Mouse (Mus musculus): Measurements from ENCODE around the gene Wnt2. TPM values are rescaled to one million over a fixed set of nuclear protein-coding genes. Genes with fewer than 3 reads are reported as not detected.

Wnt2 gene
- polyA plus RNA-seq, 1 experiment from 2014 or later: 0.41 TPM

GRCm38 (mm10) chr6:17969815-17970214 lies 60.6 kb downstream of the Wnt2 start:
- Histone ChIP-seq H3K4me3 (no peak overlapping the region), H3K4me1 (peaks cover 9% of the 10 kb centered on the region), H3K9me3 (replicated peaks) (no peaks in the 10 kb centered on the region), H3K27ac (replicated peaks) (no peak overlapping the region), H3K27me3 (ENCODE audit: low read depth, poor library complexity, severe bottlenecking) (no peaks in the 10 kb centered on the region), H3K36me3 (no peaks in the 10 kb centered on the region)
- 86% methylated on average over 1 of the region's 1 CpGs for WGBS
- DNase-seq (ENCODE audit: low spot score): no peak

- H3K27ac ChIP-seq (replicated peaks): no peak overlapping the region
- peak; percentile 88 for DNase-seq (ENCODE audit: low spot score)
- no peak overlapping the region for H3K4me3 ChIP-seq
- no peaks in the 10 kb centered on the region for H3K27me3 ChIP-seq (ENCODE audit: low read depth, poor library complexity, severe bottlenecking)
- no peaks in the 10 kb centered on the region for H3K36me3 ChIP-seq
- WGBS: 86% methylated on average over 1 of the region's 1 CpGs
- H3K9me3 ChIP-seq (replicated peaks): no peaks in the 10 kb centered on the region
- peaks cover 9% of the 10 kb centered on the region for H3K4me1 ChIP-seq
These were observed 61.8 kb downstream of the Wnt2 start for GRCm38 (mm10) chr6:17968467-17969144.

GRCm38 (mm10) chr6:17963455-17963854 lies 66.9 kb downstream of the Wnt2 start:
- DNase-seq (ENCODE audit: low spot score): no peak
- WGBS: 85% methylated on average over 3 of the region's 3 CpGs
- Histone ChIP-seq H3K9me3 (replicated peaks) (no peaks in the 10 kb centered on the region), H3K36me3 (no peaks in the 10 kb centered on the region), H3K4me3 (no peak overlapping the region), H3K27me3 (ENCODE audit: low read depth, poor library complexity, severe bottlenecking) (no peaks in the 10 kb centered on the region), H3K4me1 (peaks cover 3% of the 10 kb centered on the region), H3K27ac (replicated peaks) (no peak overlapping the region)

GRCm38 (mm10) chr6:17951779-17952178 lies 78.6 kb downstream of the Wnt2 start:
- Histone ChIP-seq H3K9me3 (replicated peaks) (no peaks in the 10 kb centered on the region), H3K4me1 (no peaks in the 10 kb centered on the region), H3K27me3 (ENCODE audit: low read depth, poor library complexity, severe bottlenecking) (no peaks in the 10 kb centered on the region), H3K4me3 (no peak overlapping the region), H3K27ac (replicated peaks) (no peak overlapping the region), H3K36me3 (no peaks in the 10 kb centered on the region)
- 91% methylated on average over 8 of the region's 8 CpGs for WGBS
- DNase-seq (ENCODE audit: low spot score): no peak

- Histone ChIP-seq H3K27ac (replicated peaks) (no peak overlapping the region), H3K4me3 (no peak overlapping the region), H3K36me3 (no peaks in the 10 kb centered on the region), H3K4me1 (no peaks in the 10 kb centered on the region), H3K9me3 (replicated peaks) (no peaks in the 10 kb centered on the region), H3K27me3 (ENCODE audit: low read depth, poor library complexity, severe bottlenecking) (no peaks in the 10 kb centered on the region)
- DNase-seq (ENCODE audit: low spot score): no peak
- WGBS: 92% methylated on average over 5 of the region's 5 CpGs
These were observed 81.3 kb downstream of the Wnt2 start for GRCm38 (mm10) chr6:17949103-17949502.

GRCm38 (mm10) chr6:17947130-17947831 lies 83.1 kb downstream of the Wnt2 start:
- DNase-seq (ENCODE audit: low spot score): no peak
- Histone ChIP-seq H3K27me3 (ENCODE audit: low read depth, poor library complexity, severe bottlenecking) (no peaks in the 10 kb centered on the region), H3K4me3 (no peak overlapping the region), H3K27ac (replicated peaks) (no peak overlapping the region), H3K9me3 (replicated peaks) (no peaks in the 10 kb centered on the region), H3K36me3 (peaks cover 6% of the 10 kb centered on the region; the same call in 1 of the 2 replicates), H3K4me1 (no peaks in the 10 kb centered on the region)
- 84% methylated on average over 11 of the region's 11 CpGs for WGBS

GRCm38 (mm10) chr6:17946456-17946855 lies 83.9 kb downstream of the Wnt2 start:
- no peaks in the 10 kb centered on the region for H3K9me3 ChIP-seq (replicated peaks)
- H3K4me1 ChIP-seq: peaks cover 6% of the 10 kb centered on the region; the same call in 1 of the 2 replicates
- no peaks in the 10 kb centered on the region for H3K27me3 ChIP-seq (ENCODE audit: low read depth, poor library complexity, severe bottlenecking)
- H3K4me3 ChIP-seq: no peak overlapping the region
- 77% methylated on average over 5 of the region's 5 CpGs for WGBS
- H3K36me3 ChIP-seq: peaks cover 6% of the 10 kb centered on the region; the same call in 1 of the 2 replicates
- DNase-seq (ENCODE audit: low spot score): no peak
- H3K27ac ChIP-seq (replicated peaks): no peak overlapping the region

GRCm38 (mm10) chr6:17943877-17944617 lies 86.3 kb downstream of the Wnt2 start:
- Histone ChIP-seq H3K27me3 (ENCODE audit: low read depth, poor library complexity, severe bottlenecking) (no peaks in the 10 kb centered on the region), H3K4me1 (peaks cover 6% of the 10 kb centered on the region; the same call in 1 of the 2 replicates), H3K36me3 (peaks cover 21% of the 10 kb centered on the region), H3K4me3 (no peak overlapping the region), H3K27ac (replicated peaks) (no peak overlapping the region), H3K9me3 (replicated peaks) (no peaks in the 10 kb centered on the region)
- 86% methylated on average over 9 of the region's 9 CpGs for WGBS
- DNase-seq (ENCODE audit: low spot score): no peak

GRCm38 (mm10) chr6:17942344-17942743 lies 88.0 kb downstream of the Wnt2 start:
- Histone ChIP-seq H3K4me3 (no peak overlapping the region), H3K27me3 (ENCODE audit: low read depth, poor library complexity, severe bottlenecking) (no peaks in the 10 kb centered on the region), H3K27ac (replicated peaks) (no peak overlapping the region), H3K36me3 (peaks cover 30% of the 10 kb centered on the region), H3K9me3 (replicated peaks) (no peaks in the 10 kb centered on the region), H3K4me1 (peaks cover 12% of the 10 kb centered on the region)
- 62% methylated on average over 7 of the region's 7 CpGs for WGBS
- DNase-seq (ENCODE audit: low spot score): no peak

- H3K4me3 ChIP-seq: no peak overlapping the region
- H3K9me3 ChIP-seq (replicated peaks): no peaks in the 10 kb centered on the region
- no peak overlapping the region for H3K27ac ChIP-seq (replicated peaks)
- H3K4me1 ChIP-seq: peaks cover 12% of the 10 kb centered on the region
- peaks cover 30% of the 10 kb centered on the region for H3K36me3 ChIP-seq
- 49% methylated on average over 2 of the region's 2 CpGs for WGBS
- no peak for DNase-seq (ENCODE audit: low spot score)
- H3K27me3 ChIP-seq (ENCODE audit: low read depth, poor library complexity, severe bottlenecking): no peaks in the 10 kb centered on the region
These were observed 88.5 kb downstream of the Wnt2 start for GRCm38 (mm10) chr6:17941916-17942315.
